In the genomic region with DNA sequence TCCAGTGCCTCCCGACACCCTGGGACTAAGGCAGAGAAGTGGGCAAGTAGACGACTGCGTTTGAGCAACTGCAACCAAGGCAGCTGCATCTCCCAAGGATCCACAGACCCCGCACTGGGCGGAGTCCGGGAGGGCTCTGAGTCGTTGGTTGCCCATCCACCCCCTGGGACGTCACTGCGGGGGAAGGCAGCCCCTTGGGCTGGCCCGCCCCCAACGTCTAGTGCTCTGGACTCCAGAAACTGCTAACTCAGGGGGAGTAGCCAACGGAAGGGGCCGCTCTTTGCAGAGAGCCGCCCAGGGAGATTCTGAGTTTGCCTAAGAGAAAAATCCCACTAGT, we compare ENCODE assay signal across 8 mouse cellular contexts. TPM values are rescaled to one million over a fixed set of nuclear protein-coding genes. Genes with fewer than 3 reads are reported as not detected.
DNase-seq lines count a peak whose midpoint lies in the region; ATAC-seq lines count a peak whose summit lies in the region.

A gene (minus strand): TSS at position 116 of the 337 bp plus-strand sequence.

- WGBS in intestine, embryonic 14.5 days, result under 1% methylated on average over 14 of the region's 14 CpGs
- WGBS in limb, embryonic 13.5 days, result under 1% methylated on average over 14 of the region's 14 CpGs
- WGBS in midbrain, embryonic 13.5 days, result under 1% methylated on average over 14 of the region's 14 CpGs

- peak; percentile 87 for DNase-seq in adrenal gland, postnatal 14 days
- DNase-seq in embryo, embryonic 11 days, result peak; percentile 92
- peak; percentile 75 to 80 for DNase-seq in gastrocnemius, postnatal 36 days
- peak; percentile 88 for DNase-seq in intestine, embryonic 14.5 days (ENCODE audit: low spot score)
- DNase-seq in skeletal muscle tissue, adult 2 months (ENCODE audit: low read depth, low spot score), result peak; percentile 56

- H3K9me3 ChIP-seq in intestine, embryonic 14.5 days (ENCODE audit: control insufficient read depth, low read length), result no peaks in the 10 kb centered on the region
- no peaks in the 10 kb centered on the region for H3K9me3 ChIP-seq in limb, embryonic 13.5 days
- no peaks in the 10 kb centered on the region for H3K9me3 ChIP-seq in midbrain, embryonic 13.5 days

- no peak within 1 kb of the TSS for H3K27ac ChIP-seq in intestine, embryonic 14.5 days (ENCODE audit: low read depth)
- peak within 1 kb of the TSS; percentile 76 for H3K27ac ChIP-seq in limb, embryonic 13.5 days
- no peak within 1 kb of the TSS for H3K27ac ChIP-seq in midbrain, embryonic 13.5 days

- no peaks in the 10 kb centered on the region for H3K27me3 ChIP-seq in intestine, embryonic 14.5 days (replicated peaks; ENCODE audit: control insufficient read depth, insufficient read depth, low read length)
- no peaks in the 10 kb centered on the region for H3K27me3 ChIP-seq in limb, embryonic 13.5 days
- H3K27me3 ChIP-seq in midbrain, embryonic 13.5 days, result peaks cover 15% of the 10 kb centered on the region; the same call in 1 of the 2 replicates

- peak within 1 kb of the TSS; percentile 52 for H3K4me3 ChIP-seq in intestine, embryonic 14.5 days (ENCODE audit: low read depth, low read length)
- peak within 1 kb of the TSS; percentile 54 for H3K4me3 ChIP-seq in limb, embryonic 13.5 days
- peak within 1 kb of the TSS; percentile 35 for H3K4me3 ChIP-seq in midbrain, embryonic 13.5 days (replicated peaks)

- peak within 1 kb of the TSS; percentile 90 for H3K4me2 ChIP-seq in intestine, embryonic 14.5 days (ENCODE audit: low read length)
- peak within 1 kb of the TSS; percentile 93 for H3K4me2 ChIP-seq in limb, embryonic 13.5 days (replicated peaks)
- peak within 1 kb of the TSS; percentile 69 for H3K4me2 ChIP-seq in midbrain, embryonic 13.5 days (replicated peaks)

- ATAC-seq in intestine, embryonic 14.5 days (replicated peaks; ENCODE audit: low FRiP score, low TSS enrichment, low read depth), result peak; percentile 94
- peak; percentile 92 for ATAC-seq in limb, embryonic 13.5 days (ENCODE audit: low FRiP score, low read depth)
- ATAC-seq in midbrain, embryonic 13.5 days, result peak; percentile 88
- no peak for ATAC-seq in inflammation-experienced regulatory T-cells, adult 6 months

- H3K4me1 ChIP-seq in intestine, embryonic 14.5 days (replicated peaks; ENCODE audit: control insufficient read depth, insufficient read depth, low read length), result peaks cover 14% of the 10 kb centered on the region
- peaks cover 28% of the 10 kb centered on the region for H3K4me1 ChIP-seq in limb, embryonic 13.5 days
- H3K4me1 ChIP-seq in midbrain, embryonic 13.5 days (replicated peaks), result peaks cover 19% of the 10 kb centered on the region

- peak within 1 kb of the TSS; percentile 36 for H3K9ac ChIP-seq in intestine, embryonic 14.5 days (ENCODE audit: low read length)
- peak within 1 kb of the TSS; percentile 60 for H3K9ac ChIP-seq in limb, embryonic 13.5 days
- peak within 1 kb of the TSS; percentile 62 for H3K9ac ChIP-seq in midbrain, embryonic 13.5 days (replicated peaks)

- intact Hi-C loops in gastrocnemius, postnatal 36 days (cut with DNase I), result no loop called here

- no peaks in the 10 kb centered on the region for H3K36me3 ChIP-seq in intestine, embryonic 14.5 days (ENCODE audit: control insufficient read depth, insufficient read depth, low read length)
- no peaks in the 10 kb centered on the region for H3K36me3 ChIP-seq in limb, embryonic 13.5 days
- H3K36me3 ChIP-seq in midbrain, embryonic 13.5 days, result no peaks in the 10 kb centered on the region

RNA-seq across cellular contexts. Expression of the gene that starts here (rescaled TPM):
- total RNA-seq in adrenal gland, postnatal 14 days (2021), result 8.2 and 8.6 TPM in 2 replicates
- 1 to 10 TPM; 1.3 to 1.5 TPM for total RNA-seq in gastrocnemius, postnatal 36 days (2021)
- polyA plus RNA-seq in intestine, embryonic 14.5 days (2014; fragmentation: Nextera tagmentation; extraction: Ambion mirVana), result 2.8 and 5.2 TPM in 2 replicates
- polyA plus RNA-seq in limb, embryonic 13.5 days (2015; fragmentation: Nextera tagmentation; extraction: Ambion mirVana), result 8.4 and 8.6 TPM in 2 replicates
- polyA plus RNA-seq in midbrain, embryonic 13.5 days (2015; fragmentation: Nextera tagmentation; extraction: Ambion mirVana), result 0.62 and 1.0 TPM in 2 replicates
- not detected for polyA plus RNA-seq in inflammation-experienced regulatory T-cells, adult 6 months (2017; shearing (Covaris generic))
